Mouse (Mus musculus) Muller cell, postnatal 12 days (primary cell): ENCODE data around the gene Mmel1.

Experiments
- DNase-seq: peaks from one replicate; pipeline ENCODE4 v3.0.0-alpha.2; 2015; ENCODE audit errors: inconsistent ontology term

Gene Mmel1

DNA sequence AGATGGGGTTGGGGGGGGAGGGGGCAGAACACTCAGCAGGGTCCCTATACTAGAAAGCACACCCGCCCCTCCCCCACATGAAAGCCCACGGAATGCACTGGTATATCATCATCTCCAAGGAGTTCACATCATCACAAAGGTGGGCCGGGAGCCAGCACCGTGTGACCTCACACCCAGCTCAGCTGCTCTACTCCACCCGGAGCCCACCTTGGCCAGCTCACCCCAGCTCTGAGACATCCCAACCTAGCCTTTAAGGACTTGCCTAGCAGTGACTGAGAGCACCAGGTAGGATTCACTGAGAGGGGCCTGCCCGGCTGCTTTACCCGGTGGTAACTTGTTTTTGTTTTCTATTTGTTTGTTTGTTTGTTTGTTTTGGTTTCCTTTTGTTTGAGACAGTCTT is at the start of gene Mmel1:
Gene Mmel1 (plus strand): TSS at position 146 of the 400 bp plus-strand sequence.
- no peak for DNase-seq

DNA sequence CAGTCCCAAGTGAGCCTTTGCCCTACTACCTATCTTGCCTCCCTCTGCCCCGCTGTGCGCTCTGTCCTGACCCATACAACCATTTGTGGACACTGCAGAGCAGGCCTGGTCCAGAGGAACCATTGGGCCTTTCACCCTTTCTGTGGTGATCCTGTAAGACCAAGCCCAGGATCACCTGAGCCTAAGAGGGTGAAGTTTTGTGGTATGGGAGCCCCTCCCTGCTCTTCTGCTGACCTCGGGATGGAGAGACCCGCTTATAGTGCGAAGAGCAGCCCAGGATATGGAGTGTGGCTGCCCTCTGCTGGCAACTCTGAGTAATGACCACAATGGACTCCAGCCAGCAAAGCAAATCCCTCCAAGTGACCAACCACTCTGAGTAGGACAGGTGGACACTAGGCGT is 43.7 kb upstream of the Mmel1 start:
- peak; percentile 35 for DNase-seq

DNA sequence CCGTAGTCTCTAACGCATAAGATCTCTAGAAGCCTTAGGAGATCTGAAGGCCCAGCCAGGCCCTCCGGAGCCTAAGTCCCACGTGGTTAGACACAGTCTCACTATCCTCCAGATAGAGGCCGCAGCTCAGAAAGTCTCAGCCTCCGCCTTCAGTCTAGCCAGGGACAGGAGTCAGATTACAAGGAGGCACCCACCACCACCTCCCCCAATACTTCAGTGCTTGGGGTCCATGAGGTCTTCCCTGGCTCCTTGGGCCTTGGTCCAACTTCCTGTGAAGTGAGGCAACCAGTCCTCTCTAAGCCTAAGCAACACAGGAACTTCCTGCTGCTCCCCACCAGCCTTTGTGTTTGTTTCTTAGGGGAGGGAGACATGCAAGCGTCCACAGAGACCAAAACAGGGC is 43.2 kb upstream of the Mmel1 start:
- DNase-seq = no peak

DNA sequence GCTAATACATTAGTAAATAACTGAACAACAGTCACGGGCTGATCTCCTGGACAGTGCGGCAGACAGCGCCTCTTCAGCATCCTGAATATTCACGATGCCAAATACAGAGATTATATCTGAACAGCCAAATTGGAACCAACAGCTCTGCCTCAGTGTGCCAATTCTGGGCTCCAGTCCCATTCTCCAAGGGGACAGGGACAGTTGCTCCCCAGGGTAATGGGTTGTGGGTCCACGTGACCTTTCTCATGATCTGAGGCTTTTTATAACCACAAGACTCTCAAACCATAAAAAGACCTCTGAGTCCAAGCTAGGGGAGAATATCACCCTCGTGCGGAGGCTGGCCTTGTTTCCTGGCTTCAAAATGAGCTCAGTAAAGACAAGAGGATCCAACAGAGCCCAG is 42.2 kb upstream of the Mmel1 start:
- DNase-seq = peak; percentile 14

DNA sequence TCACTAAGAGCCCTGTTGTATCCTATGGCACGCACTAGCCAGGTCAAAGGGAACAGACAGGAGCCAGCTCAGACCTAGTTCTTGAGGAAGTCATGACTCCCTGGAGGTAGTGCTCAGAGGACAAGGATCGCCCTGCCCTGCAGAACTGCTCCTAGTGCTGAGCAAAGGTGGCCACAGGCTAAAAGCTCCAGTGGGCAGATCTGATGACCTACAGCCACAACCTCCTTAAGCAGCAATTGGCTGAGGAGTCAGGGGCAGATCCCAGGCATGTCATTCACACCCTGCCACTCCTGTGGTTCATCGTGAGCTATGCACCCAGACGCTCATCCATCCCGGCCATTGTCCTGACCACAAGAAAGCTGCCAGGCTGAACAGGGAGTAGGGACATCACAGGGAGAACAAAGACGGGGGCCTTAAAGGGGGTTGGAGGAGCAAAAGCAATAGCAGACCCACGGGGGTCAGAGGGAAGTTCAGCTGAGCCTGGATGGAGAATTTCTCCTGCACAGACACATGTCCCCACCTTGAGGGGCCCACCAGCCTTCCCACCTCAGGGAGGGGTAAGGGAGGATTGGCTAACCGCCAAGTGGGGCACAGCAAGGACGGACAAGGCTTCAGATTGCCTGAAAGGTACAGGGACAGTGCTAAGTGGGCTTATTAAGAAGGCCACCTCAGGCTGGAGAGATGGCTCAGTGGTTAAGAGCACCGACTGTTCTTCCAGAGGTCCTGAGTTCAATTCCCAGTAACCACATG is 41.3 kb upstream of the Mmel1 start:
- peak; percentile 43 for DNase-seq

DNA sequence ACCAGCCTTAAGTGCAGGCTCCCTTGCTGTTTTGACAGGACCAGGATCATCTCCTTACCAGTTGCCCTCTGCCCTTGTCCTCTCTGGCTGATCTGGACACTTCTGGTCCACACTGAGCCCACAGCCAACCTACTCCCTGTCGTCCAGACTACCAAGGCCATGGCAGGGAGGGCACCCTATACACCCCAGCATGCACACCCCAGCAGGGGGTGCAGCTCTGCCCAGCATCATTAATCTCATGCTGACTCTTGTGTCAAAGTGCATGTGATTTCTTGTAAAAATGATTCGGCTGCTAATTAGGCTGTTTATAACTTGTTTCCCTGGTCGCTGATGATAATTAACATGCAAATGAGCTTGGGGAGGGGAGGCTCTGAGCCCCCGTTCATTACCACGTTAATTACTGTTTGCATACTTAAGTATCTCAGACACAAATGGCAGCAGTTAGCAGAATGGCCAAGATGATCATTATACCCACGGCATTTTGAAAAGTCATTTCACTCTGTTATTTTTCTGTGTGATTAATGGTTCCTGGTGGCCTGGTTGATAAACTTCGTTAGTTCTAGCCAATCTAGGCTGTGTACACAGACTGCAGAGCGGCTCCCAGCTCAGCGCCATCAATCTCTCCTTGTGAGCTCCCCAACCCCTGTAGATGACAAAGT is 37.3 kb upstream of the Mmel1 start:
- DNase-seq = no peak

DNA sequence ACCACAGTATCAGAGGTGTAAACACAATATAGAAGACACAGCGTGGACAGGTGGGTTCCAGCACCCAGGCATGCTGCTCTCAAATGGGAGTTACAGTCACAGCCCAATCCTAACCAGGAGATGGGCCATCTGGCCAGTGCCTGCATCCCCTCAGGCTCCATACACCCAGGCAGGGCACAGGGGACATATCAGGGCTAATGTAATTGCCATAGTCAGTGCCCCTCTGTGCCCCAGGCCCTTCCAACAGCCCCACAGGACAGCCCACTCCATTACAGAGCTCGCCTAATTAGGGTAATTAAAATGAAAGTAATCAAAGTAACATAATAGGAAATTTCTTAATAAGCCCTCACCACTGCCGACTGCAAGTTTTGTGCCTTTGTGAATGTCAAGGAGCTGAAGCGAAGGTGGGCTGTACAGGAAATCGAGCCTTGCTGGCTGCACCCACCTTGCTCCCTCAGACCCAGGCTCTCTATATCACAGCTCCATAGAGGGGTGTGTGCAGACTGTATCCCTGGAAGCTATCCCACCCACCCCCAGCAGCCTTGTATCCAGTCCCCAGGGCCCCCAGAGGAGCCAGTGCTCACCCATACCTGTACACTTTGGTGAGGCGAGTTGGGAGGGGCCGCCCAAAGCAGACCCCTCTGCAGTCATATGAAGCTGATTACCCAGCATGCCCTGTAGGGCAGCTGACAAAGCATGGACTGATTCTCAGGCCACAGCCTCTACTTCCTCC is 33.0 kb upstream of the Mmel1 start:
- no peak for DNase-seq

DNA sequence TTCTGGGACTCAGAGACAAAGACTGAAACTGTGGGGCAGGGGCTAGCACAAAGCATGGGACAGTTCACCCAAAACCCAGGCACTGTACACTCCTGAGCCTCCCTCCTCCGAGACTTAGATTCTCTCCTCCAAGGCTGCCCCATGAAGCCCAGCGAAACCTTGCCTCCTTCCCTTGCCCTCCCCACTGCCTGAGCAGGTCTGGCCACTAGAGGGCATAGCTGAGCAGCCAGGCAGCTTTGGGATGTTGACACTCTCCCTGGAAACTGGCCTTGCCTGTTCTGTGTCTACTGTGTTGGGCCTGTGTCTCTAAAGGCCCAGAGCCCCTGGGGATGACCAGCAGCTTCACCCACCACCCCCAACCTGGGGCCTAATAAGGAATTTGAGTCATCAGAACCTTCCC is 32.2 kb upstream of the Mmel1 start, which contains the start of gene Ttc34:
Gene Ttc34 (plus strand): TSS at position 290 of the 400 bp plus-strand sequence.
- DNase-seq = no peak

DNA sequence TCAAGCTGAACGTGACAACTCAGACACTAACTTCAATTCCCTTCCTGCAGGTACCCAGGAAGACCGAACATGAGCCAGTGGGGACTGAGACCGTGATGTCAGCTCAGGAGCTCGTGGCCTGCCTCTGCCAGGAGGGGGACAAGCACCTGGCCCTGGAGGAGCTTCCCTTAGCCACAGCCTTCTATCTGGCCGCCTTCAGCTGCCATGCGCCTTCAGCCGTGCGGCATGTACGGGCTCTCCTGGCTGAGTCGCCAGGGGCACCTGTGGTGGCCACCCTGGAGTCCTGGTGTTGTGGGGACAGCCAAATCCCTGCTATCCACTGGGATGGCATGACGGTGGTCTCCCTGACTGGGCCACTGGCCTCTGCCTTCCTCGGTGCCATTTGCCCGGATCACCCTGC is 30.6 kb upstream of the Mmel1 start:
- DNase-seq = no peak

DNA sequence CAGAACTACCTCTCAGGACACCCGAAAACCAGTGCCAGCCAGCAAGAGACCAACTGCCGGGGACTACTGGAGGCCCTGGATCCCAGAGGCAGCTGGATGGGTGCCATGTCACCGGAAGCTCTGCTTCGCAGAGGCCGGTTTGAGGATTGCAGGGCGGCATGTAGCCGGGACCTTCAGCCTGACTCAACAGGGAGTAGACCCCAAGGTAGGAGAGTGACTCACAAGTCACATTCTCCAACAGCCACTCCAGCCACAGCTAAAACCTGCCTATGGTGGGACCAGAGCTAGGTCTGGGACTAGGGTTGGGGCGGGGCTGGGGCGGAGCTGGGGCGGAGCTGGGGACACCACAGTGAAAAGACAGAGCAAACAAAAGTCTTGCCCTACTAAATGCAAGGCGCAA is 30.0 kb upstream of the Mmel1 start:
- no peak for DNase-seq

DNA sequence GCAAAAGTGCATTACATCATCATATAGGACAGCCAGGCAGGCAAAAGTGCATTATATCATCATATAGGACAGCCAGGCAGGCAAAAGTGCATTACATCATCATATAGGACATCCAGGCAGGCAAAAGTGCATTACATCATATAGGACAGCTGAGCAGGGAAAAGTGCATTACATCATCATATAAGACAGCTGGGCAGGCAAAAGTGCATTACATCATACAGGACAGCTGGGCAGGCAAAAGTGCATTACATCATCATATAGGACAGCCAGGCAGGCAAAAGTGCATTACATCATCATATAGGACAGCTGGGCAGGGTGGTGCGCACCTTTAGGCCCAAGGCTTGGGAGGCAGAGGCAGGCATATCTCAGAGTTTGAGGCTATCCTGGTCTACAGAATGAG is 16.7 kb upstream of the Mmel1 start:
- DNase-seq = no peak

DNA sequence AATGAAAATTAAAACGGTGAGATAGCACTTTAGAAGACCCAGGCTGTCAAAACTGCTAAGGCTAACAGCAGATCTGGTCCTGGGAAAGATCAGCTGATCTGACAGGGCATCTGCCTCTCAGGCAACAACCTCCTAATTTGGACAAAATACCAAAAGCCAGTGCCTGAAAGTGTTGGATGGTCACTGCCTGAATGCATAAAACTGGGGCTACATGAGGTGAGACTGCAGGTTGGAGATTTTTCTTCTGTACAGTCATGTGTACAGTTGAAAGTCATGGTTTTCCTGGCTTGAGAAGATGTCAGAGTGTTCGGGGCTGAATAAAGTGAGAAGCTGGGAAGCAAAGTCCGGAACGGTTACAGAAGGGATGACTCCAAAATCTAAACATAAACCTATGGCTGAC is 15.5 kb upstream of the Mmel1 start:
- DNase-seq = no peak

DNA sequence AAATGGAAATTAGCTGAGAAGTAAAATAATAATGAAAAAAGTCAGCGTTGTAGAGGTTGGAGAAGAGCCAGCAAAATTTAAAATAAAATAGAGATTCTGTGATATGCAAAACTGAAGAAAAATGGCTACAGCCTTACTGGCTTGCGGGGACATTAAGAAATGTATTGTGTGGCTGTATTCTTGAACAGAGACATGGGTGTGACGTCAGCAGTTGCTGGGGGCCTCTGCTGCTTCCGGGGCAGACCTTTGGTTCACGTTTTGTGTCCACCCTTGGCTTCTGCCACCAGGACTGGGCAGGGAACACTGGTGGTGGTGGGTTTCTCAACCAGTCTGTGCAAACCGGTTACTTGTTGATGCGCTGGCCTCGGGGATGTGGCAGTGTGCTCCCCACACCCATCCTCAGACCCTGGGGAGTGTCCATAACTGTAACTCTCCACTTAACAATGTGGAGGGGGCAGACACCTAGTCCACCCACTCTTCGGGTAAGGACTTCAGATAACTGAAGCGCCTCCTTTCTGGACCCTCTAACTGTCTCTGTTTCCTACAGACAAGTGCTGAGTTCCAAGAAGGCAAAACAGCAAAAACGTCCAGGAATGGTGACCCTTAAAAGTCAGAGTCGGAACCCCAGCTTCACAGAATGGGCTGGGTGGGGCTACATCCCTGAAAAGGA is 14.6 kb upstream of the Mmel1 start:
- no peak for DNase-seq

DNA sequence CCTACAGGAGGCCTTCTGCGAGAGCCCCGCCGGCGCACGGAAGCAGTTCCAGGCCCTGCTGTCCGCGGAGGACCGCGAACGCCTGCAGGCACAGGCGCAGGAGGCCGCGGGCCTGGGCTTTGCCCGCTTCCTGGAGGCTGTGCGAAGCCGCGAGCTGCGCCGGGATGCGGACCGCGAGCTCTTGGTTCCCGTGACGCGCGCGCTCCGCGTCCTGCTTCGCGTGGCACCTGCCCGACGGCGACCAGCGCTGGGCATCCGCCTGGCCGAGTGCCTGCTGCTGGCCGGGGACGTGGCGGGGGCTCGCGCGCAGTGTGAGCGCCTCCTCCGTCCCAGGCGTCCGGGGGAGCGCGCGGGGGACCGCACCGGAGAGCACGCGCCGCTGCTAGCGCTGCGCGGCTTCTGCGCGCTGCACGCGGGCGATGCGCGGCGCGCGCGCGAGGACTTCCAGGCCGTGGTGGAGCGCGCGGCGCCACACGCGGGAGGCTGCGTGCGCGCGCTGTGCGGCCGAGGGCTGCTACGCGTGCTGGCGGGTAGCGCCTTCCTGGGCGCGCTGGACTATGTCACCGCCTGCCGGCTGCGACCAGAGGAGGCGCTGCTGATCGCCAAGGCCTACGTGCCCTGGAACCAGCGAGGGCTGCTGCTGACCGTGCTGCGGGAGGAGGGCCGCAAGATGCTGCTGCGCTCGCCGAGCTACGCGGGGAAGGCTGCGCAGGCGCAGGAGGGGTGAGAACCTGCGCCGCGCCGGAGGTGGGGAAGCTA is 13.5 kb upstream of the Mmel1 start:
- peak; percentile 84 for DNase-seq

DNA sequence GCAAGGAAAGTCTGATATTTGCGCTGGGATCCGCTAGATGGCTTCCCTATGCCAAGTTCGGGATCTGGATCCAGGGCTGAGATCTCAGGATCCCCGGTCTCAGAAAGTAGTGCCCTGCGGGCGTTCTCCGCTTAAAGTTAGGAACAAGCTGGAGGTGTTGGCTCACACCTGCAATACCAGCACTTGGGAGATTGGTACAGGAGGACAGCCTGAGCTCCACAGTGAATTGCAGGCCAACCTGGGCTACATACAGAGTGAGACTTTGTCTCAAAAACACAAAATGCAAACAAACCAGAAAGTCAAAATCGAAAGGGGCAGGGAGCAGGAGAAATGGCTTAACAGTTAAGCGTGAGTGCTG is 12.9 kb upstream of the Mmel1 start:
- no peak for DNase-seq

DNA sequence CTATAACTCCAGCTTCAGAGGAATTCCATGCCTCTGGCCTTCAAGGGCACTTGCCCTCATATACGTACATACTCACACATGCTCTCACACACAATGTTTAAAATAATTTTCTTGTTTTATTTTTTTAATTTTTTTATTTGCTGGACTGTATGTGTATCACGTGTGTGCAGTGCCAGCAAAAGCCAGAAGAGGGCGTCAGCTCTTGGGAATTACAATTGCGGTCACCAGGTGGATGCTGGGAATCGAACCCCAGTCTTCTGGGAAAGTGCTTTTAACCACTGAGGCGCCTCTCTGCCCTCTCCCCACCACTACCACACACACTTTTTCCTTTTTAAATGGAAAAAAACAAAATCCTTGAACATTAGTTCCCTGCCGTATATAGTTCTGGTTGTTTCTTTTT is 12.5 kb upstream of the Mmel1 start:
- no peak for DNase-seq

DNA sequence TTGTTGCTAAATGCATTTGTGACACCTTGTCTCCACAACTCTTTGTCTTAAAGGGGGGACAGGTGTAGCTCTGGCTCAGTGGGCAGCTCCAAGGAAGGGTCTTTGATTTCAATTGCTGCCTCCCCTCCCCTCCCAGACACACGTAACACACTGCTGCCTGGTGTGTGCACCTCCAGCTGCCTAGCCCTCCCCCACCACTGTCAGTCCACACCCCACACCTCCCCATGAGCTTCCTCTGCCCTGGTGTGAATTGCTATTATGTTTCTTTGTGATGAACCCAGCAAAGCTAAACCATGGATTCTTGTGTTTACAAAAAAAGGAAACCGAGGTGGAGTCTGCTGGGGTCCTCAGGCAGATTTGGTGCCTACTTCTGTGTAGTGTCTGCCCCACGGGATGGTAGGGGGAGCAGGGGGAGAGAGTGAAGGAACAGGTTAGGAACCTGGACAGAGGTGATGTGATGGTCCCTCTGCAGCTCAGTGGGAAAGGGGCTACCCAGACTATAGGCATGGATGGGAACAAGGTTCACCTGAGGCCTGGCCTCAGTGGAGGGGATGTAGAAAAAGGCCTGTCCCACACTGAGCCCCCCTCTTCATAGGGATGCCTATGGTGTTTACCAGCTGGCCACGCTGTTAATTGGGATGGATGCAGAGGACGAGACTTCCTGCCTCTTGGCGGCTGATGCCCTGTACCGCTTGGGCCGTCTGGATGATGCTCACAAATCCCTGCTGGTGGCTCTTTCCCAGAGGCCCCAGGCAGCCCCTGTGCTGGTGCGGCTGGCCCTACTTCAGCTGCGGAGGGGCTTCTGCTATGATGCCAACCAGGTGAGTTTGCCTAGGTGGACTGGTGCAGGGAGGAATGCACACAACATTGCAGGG is 11.8 kb upstream of the Mmel1 start:
- DNase-seq = no peak

DNA sequence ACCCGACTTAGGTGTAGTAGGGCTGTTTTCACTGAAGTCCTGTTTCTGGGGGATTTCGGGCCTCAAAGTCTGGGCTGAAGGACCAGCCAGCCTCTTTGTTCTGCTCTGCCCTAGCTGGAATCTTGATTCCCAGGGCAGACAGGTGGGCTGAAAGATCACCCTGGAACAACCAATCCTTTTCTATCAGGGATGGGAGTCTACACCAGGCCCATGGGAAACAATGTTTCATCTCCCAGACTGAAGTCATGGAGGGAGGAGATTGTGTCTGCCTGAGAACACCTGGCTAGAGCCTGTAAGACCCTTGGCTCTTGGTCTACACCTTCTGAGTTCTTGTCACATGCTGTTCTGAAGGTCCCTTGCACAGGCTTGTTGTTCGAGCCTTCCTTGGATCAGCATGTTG is 10.8 kb upstream of the Mmel1 start:
- DNase-seq = no peak

DNA sequence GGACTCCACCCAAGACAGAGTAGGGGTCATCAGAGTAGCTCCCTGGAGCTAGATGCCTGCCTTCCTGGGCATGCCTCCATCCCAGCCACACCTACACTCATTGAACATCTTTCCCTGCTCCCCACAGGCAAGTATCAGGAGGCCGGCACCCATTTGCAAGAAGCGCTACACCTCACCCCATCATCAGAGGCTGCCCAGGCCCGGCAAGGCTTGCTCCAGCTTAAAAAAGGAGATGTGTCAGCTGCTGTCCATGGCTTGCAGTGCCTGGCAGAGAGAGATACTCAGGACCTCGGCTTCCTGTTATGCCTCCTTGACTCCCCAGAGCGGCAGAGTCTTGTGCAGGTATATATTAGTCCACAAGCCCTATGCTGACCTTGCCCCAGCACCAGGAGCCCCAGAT is 7.4 kb upstream of the Mmel1 start:
- no peak for DNase-seq

DNA sequence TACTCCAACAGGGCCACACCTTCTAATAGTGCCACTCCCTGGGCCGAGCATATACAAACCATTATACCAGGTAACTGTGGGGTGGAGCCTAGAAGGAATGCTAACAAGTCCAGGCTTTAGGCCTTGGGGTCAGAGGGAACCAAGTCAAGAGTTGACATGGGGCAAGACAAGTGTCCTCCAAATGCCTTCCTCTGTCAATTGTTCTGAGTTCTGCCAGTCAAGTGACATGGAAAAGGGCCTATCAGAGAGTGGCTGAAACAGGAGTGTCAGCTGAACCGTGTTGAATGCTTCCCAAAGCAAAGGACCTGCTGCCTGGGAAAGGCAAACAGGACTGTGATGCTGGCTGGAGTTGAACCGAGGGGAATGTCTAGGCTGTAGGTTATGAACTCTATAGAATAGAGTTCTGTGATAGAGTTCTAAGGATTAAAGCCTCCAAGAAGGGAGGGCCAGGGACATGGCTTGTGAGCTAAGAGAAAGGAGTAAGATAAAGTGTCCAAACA is 5.9 kb upstream of the Mmel1 start:
- DNase-seq = no peak
